Mouse (Mus musculus): ENCODE results near the gene Cnih1.
"Not testable (repeated sequence)": the region's sequence is repeated elsewhere in the genome, so short reads cannot be mapped to it uniquely, and the experiment has no call there.

Gene Cnih1

GRCm38 (mm10) chr14:46788505-46788901 is 292 bp upstream of the Cnih1 start:
- DNase-seq (ENCODE audit: low read depth): no peak

GRCm38 (mm10) chr14:46787454-46787786 is 791 bp downstream of the Cnih1 start:
- DNase-seq (ENCODE audit: low read depth): no peak

- no peak for DNase-seq (ENCODE audit: low read depth)
Measured at GRCm38 (mm10) chr14:46785247-46785646, 3.0 kb downstream of the Cnih1 start.

GRCm38 (mm10) chr14:46783327-46783926 is 4.8 kb downstream of the Cnih1 start:
- no peak for DNase-seq (ENCODE audit: low read depth)

GRCm38 (mm10) chr14:46782187-46782828 is 5.9 kb downstream of the Cnih1 start:
- DNase-seq (ENCODE audit: low read depth): no peak

- DNase-seq (ENCODE audit: low read depth): no peak
Measured at GRCm38 (mm10) chr14:46781086-46781485, 7.1 kb downstream of the Cnih1 start.

- no peak for DNase-seq (ENCODE audit: low read depth)
Measured at GRCm38 (mm10) chr14:46779217-46779616, 9.0 kb downstream of the Cnih1 start.

GRCm38 (mm10) chr14:46778756-46779155 is 9.5 kb downstream of the Cnih1 start:
- DNase-seq (ENCODE audit: low read depth): no peak

GRCm38 (mm10) chr14:46770036-46770435 is 18.2 kb downstream of the Cnih1 start:
- no peak for DNase-seq (ENCODE audit: low read depth)

- no peak for DNase-seq (ENCODE audit: low read depth)
Measured at GRCm38 (mm10) chr14:46767116-46767515, 21.1 kb downstream of the Cnih1 start.

GRCm38 (mm10) chr14:46761186-46761585 is 27.0 kb downstream of the Cnih1 start:
- no peak for DNase-seq (ENCODE audit: low read depth)

- peak; percentile 92 for DNase-seq (ENCODE audit: low read depth)
Measured at GRCm38 (mm10) chr14:46760355-46761029, 27.7 kb downstream of the Cnih1 start, which contains the start of gene Cdkn3. TSS of gene Cdkn3 (plus strand) at chr14:46760541.

- DNase-seq (ENCODE audit: low read depth): no peak
Measured at GRCm38 (mm10) chr14:46759970-46760354, 28.2 kb downstream of the Cnih1 start.

GRCm38 (mm10) chr14:46757736-46758135 is 30.5 kb downstream of the Cnih1 start:
- DNase-seq (ENCODE audit: low read depth): no peak

- DNase-seq (ENCODE audit: low read depth): no peak
Measured at GRCm38 (mm10) chr14:46755851-46756250, 32.4 kb downstream of the Cnih1 start.

- not testable (repeated sequence) for DNase-seq (ENCODE audit: low read depth)
Measured at GRCm38 (mm10) chr14:46754371-46754770, 33.8 kb downstream of the Cnih1 start.

GRCm38 (mm10) chr14:46745413-46745812 is 42.8 kb downstream of the Cnih1 start:
- no peak for DNase-seq (ENCODE audit: low read depth)

GRCm38 (mm10) chr14:46742674-46743073 is 45.5 kb downstream of the Cnih1 start:
- no peak for DNase-seq (ENCODE audit: low read depth)

- DNase-seq (ENCODE audit: low read depth): not testable (repeated sequence)
Measured at GRCm38 (mm10) chr14:46737346-46737745, 50.9 kb downstream of the Cnih1 start.

GRCm38 (mm10) chr14:46736366-46736765 is 51.8 kb downstream of the Cnih1 start:
- no peak for DNase-seq (ENCODE audit: low read depth)

GRCm38 (mm10) chr14:46734761-46735455 is 53.3 kb downstream of the Cnih1 start:
- no peak for DNase-seq (ENCODE audit: low read depth)

GRCm38 (mm10) chr14:46734262-46734661 is 53.9 kb downstream of the Cnih1 start:
- DNase-seq (ENCODE audit: low read depth): no peak

GRCm38 (mm10) chr14:46725743-46726142 is 62.5 kb downstream of the Cnih1 start:
- peak; percentile 29 for DNase-seq (ENCODE audit: low read depth)
